Mouse (Mus musculus) cerebellum, adult (tissue): ENCODE measurements around the gene Izumo1.
"Not testable (repeated sequence)": the region's sequence is repeated elsewhere in the genome, so short reads cannot be mapped to it uniquely, and the experiment has no call there.

Experiments
- ATAC-seq: cut with Nextera tagmentation; 2 replicates; pipeline ENCODE4 v1.9.2; 2017; ENCODE audit warnings: mild to moderate bottlenecking, moderate library complexity, mixed read lengths; ENCODE audit not compliant: insufficient number of reproducible peaks, low FRiP score, low TSS enrichment

The Izumo1 gene

DNA sequence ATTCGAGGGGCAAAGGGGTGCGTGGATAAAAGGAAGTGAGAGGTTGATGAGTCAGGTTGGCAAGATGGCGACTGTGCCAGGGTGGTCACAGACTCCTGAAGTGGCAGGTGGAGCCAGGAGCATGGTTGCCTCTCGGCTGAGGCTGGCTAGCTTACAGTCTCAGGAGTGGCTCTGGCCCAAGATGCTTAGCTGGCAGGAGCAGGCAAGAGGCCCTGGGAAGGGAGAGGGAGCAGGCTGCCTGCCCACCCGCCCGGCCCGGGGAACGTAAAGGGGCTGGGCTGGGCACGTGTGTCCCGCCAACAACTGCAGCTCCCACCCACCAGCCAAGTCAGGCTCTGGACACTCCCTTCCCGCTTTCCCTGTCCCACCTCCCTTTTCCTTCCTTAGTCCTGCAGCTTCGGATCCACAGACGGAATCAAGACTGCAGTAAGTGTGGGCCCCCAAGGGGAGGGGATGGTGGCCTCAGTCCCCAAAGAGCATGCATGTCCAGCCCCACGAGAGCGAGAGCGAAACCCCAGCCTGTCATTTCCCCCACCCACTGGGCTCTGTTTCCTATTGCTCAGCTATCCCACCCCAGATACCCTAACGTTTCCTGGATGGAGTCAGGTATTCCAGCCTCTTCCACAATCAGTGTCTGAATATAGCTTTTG, 19.9 kb downstream of the Izumo1 start:
- no peak for ATAC-seq

DNA sequence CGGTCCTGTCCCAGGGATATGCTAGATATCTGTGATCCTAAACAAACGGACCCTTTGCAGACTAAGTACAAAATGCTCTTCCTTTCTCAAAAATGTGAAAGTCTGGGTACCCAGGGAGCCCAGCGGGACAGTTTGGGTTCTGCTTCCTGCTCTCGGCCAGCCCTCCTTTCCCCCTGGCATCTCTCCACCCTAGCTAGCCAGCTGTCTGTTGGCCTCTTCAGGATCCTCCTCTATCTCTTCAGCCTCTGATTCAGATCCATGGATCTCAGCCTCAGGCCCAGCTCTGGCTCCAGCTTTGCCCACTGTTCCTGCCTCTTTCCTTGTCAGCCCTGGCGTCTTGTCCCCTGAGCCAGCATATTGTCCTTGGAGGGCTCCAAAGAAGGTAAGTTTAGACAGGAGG, 20.5 kb downstream of the Izumo1 start:
- ATAC-seq: no peak

DNA sequence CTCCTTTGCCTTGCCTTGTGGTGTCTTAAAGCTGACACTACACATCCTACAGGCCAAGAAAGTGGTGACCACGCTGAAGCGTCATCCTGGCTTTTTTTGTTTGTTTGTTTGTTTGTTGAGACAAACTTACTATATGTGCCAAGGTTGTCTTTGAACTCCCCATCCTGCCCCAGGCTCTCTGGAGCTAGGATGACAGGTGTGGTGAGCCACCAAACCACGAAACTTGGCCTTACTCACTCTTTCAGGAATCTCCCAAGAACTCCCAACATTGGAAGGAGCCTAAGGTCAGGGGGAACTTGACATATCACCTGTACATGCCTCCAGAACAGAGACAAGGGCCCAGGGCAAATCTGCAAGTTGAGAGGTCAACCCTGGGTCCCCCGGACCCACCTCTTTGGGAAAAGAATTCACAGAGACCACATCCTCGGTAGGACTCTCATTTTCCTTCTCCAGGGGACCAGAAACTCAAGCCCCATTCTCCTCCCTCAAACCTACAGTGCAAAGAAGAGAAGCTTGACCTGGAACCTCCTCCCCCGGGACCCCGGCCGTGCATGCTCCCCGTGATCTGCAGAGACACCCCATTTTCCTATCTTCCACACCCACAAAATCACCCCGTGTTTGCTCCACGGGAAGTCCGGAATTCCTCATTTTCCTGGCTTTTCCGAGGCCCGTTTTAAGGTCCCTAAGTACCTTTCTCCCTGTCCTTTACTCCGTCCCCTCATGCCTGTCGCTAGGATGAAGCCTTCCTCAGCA, 21.1 kb downstream of the Izumo1 start:
- no peak for ATAC-seq

DNA sequence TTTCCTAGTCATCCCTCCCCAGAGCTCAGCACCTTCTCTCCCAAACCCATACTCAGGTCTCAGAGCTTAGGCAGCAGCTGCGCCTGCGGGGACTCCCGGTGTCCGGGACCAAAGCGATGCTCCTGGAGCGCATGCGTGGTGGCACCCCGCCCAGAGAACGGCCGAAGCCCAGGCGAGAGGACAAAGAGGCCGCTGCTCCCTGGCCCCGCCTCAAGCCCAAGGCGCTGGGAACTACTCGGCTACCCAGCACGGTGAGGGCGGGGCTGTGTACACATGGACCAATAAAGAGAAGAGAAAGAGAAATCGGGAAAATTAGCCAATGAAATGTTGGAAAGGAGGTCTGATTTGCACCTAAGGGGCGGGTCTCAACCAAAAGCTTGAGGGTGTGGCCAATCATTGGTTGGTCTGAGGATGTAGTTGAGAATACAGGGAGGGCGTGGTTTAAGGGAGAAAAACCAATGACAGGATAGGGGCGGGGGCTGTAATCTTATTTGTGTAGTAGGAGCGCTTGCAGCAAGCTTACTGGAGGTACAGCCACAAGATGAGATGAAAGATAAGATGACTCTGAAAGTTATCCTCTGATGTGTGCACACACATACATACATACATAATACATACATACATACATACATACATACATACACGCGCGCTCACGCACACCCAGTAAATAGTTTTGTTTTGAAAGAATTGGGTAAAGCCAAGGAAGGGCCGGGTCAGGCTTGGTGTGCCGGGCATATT, 22.0 kb downstream of the Izumo1 start:
- ATAC-seq: peak; percentile 82

DNA sequence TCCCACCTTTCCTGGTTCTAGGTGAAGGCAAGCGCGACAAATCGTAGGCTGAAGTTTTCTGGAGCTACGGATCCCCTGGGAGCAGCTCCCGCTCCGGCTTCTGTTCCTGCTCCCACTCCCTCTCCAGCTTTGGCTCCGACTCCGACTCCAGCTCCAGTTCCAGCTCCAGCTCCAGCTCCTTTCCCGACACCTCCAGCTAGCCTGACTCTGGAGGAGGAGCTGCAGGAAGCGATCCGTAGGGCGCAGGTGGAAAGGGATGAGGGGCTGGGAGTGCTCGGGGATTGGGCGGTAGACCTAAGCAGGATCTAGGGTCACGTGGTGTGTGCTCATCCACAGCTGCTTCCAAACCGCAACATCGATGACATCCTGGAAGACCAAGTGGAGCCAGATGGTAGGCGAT, 22.6 kb downstream of the Izumo1 start:
- ATAC-seq: no peak

DNA sequence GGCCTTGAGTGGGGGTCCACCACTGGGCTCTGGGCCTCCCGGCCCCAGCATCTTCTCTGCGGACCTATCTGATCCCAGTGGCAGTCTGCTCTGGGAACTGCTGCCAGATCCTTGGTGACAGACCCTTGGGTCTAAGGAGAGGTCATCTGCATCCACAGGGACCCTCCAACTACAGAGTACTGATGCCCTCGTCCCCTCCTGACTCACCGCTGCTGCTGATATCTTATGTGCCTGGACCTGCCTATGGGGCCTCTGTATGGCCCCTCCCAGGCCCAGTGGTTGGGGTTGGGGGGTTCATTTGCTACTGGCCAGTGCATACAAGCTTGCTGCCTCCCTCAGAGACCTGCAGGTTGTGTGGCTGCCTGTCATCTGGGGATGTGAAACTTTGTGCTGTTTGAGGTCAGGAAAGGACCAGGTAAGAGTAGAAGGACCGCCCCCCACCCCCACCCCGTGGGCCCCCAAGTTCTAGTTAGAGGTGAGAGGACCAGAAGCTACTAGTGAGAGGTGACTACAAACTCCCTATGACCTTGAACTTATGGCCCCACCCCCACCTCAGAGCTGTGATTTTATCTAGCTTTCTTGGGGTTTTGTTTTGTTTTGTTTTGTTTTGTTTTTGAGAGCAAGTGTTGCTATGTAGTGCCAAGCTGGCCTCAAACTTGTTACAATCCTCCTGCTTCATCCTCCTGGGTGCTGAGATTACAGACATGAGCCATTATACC, 23.4 kb downstream of the Izumo1 start:
- no peak for ATAC-seq

DNA sequence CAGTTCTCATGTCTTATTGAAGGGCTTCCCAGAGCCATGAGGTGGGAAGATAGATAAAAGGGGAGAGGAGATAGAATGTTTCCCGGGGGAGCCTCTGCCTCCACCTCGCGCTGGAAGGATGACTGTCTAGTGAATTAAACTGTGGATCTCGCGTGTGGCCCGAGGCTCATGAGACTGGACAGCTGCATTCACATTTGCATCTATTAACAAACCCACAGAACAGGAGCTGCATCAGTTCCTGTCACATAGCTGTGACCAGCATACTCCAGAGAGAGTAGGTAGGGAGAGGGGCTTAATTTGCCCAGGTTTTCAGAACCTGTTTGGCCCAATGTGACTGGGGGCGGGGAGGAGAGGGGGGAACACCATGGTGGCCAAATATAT, 24.0 kb downstream of the Izumo1 start:
- no peak for ATAC-seq

DNA sequence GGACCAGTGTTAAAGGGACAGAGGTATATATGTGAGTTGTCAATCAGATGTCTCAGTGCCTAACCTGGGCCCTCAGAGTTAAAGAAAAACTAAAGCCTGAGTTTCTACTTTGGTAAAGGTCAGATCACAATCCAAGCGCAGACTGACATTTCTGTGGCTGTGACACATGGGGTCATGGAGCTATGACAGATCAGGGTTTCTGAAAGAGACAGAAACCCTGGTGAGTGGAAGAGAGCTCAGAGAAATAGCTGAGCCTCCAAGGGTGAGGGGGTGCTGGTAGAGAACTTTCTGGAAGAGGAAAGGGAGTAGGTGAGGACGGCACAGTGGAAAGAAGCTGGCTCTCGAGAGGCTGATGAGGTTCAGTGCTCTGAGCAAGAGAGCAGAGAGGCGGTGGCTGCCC, 25.1 kb downstream of the Izumo1 start:
- ATAC-seq: no peak

DNA sequence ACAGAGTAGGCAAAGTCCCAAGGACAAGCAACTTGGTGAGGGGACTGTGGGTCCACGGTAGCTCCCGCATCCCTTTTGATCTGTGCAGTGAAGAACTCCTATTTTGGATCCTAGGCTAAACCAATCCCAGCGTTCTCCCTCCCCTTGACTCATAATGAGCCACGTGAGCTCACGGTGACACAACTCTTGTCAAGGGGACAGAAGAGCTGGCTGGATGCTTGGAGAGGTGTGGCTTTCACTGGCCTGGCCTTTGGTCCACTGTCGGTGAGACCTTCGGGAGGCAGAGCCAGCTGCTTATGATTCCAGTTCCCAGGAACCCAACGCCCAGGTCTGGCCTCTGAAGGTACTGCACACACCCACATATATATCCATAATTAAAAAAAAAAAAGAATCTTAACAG, 27.7 kb downstream of the Izumo1 start:
- ATAC-seq: no peak

DNA sequence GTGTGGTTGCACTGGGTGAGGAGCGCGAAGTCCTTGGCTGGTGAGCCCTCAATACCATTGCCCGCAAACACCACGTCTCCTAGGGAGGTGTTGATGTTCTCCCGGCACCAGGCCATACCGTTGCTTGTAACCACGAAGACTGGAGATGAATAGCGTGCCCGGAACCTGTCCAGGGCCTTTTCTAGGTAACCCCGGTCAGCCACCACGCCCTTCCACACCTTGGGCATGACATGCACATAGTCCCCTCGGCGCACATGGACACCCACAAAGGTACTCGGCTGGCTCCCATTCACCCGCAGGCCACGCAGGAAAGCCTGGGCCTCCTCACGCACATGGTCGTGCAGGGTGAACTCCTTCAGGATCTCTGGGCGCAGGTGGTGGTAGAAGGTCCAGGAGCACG, 28.9 kb downstream of the Izumo1 start:
- ATAC-seq: not testable (repeated sequence)

DNA sequence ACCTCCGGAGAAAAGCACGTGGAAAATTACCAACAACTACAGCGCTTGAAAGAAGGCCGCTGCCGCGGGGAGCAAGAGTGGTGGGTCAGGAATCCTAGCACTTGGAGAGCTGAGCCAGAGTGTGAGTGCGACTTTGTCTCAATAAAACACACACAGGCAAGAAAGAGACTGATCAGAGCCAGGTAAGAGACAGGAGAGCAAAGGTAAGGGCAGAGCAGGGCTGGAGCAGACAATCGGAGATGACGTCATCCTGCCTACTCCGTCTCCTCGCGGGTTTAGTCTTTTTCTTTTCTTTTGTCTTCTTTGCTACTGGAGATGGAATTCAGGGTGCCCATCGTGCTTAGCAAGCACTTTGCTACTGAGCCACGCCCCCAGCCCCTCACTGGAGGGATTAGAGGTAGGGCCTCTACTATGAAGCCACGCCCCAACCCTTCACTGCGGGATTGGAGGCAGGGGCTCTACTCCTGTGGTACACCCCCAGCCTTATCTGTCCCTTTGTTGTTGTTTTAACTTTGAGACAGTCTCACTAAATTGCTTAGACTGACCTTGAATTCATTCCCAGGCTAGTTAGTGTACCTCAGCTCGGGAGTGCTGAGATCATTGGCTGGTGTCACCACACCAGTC, 32.9 kb downstream of the Izumo1 start:
- no peak for ATAC-seq

DNA sequence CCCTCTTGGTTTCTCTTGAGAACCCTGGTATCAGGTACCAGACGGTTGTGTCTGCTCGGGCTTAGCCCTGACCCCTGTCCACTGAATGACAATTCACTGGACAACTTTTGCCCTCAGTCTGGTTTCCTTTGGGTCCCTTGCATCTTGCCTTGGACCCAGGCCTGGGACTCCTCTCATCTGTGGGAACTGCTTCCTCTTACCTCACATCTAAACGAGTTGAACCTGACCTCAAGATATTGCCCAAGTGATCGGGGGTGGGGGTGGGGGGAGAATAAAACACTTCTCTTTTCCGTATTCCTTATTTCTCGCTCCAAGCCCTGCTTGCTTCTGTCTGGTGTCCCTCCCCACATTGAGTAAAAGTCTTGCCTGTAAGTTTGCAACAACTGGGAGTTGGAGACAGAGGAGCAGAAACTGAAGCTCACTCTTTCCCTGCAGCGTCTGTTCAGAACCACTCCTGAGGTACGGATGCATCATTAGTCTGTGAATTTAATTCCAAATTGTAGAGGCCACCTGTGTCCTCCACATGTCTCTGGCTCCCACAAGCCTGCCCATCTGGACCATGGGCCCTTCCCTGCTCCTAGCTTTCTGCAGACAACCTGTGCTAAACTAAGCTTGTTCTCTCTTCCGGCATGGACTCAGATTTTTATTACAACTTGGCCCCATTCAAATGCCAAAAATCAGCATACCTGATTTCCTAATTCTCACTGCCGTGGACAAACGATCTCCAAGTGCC, 39.3 kb downstream of the Izumo1 start:
- no peak for ATAC-seq

DNA sequence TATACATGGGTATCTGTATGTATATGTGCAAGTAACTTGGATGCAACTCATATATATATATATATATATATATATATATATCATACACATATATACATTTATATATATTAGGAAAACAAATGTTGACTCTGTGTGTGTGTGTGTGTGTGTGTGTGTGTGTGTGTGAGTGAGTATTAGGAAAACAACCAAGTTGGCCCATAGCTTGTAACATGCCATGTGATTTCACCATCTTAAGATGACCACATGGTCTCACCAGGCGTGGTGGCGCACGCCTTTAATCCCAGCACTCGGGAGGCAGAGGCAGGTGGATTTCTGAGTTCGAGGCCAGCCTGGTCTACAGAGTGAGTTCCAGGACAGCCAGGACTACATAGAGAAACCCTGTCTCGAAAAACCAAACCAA, 40.1 kb downstream of the Izumo1 start:
- ATAC-seq: not testable (repeated sequence)

DNA sequence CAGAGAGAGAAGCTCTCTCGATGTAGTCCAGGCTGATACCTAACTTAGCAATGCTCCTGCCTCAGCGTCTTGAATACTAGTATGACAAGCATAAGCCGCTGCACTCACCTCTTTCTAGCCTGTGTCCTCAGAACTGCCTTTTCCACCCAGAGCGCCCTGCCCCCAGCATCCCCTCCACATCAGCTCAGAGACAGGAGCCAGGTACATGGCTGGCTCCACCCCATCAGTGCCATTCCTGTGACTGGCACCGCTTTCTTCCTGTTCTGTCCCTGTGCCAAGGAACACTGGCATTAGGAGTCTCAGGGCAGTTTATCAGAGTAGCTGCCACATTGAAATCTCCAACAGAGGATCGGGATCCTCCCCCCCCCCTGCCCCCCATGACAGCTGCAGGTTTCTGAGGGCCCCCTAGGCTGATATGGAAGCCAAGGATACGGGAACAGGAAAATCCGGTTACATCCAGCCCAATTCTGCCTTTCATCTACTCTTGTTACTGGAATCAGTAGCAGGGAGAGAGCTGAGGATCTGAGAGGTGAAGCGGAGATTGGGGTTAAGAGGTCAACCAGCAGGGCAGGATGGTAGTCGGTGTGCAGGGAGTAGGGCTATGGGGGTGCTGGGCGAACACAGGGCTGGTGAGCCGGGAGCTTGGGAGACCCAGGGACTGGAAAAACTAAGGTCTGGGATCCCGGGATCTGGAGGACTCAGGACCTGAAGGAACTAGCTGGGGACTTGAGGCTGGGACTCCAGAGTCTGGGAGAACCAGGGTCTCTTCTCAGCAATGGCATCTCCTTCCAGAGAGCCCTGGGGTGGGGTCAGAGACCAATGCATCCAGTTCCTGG, 43.9 kb downstream of the Izumo1 start:
- no peak for ATAC-seq

DNA sequence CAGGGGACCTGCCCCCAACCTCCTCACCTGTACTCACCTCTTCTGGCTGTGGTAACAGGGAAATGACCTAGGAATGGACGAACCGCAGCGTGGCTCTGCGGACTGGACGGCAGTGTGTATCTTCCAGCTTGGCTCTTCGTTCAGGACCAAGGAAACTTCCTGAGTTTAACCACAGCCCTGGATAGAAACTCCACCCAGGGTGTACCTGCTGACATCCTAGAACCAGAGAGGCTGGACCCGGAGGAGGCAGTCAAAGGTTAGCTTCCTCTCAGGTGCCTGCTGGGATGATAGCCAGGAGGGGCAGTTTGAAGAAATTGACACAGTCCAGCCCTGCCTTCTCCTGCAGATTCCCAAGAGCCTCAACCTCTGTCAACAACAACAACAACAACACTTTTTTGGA, 44.5 kb downstream of the Izumo1 start, which contains the start of gene Fut2:
Fut2 (minus strand) TSS at position 234 of the 400 bp plus-strand sequence.
- no peak for ATAC-seq

DNA sequence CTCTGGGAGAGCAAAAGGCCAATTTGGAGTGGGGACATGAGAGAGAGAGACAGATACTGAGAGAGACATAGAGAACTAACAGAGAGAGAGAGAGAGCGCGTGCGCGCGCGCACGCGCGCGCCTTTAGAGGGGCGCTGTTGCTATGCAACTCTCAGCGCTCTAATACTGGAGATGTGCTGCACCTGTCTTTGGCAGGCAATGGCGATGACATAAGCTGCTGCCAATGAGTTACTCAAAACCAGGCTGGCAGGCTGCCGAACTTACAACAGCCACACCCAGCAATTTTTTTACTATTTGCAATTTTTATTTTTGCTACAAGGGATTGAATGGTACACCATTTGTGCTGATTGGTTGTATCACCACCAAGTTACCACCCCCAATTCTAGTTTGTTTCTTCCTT, 46.1 kb downstream of the Izumo1 start:
- ATAC-seq: no peak

DNA sequence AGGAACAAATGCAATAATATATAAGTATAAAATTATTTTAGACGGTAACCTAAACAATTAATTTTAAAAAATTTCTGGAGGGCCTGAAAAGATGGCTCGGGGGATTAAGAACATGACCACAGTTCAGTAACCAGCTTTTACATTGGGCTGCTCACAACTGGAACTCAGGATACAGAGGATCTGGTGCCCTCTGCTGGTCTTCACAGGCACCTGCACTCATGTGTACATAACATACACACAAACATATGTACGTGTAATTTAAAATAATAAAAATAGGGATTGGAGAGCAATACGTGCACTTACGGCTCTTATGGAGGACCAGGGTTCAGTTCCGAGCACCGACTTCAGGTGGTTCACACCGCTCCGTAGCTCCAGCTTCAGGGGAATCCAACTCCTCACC, 47.3 kb downstream of the Izumo1 start:
- ATAC-seq: no peak

DNA sequence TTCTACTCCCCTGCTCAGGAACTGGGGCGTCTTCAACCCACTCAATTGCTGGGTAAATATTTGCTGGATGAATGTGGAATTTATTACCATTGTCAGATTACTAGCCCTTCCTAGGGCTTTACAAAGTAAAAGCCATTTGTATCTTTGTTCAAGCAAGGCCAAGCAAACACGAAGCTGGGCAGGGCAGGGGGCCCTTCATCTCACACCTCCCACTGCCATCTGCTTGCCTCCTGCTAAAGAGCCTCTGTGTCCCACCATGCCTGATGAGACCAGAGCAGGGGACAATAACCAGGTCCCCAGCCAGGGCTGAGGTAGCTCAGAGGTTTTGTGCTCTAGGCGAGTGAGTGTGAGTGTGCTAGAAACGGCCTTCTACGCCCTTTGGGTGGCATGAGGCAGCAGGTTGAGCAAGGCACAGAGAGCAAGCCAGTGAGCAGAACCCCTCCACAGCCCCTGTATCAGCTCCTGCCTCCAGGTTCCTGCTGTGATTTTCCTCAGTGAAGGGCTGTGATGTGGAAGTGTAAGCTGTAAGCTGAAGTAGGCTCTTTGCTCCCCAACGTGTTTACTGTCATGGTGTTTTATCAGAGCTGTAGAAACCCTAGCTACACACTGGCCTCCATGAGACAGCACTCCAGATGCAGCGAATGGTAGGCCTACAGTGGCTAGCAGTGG, 56.1 kb downstream of the Izumo1 start:
- ATAC-seq: no peak
